Mouse (Mus musculus): Measurements from ENCODE around the gene Ing2.

Gene Ing2

DNA sequence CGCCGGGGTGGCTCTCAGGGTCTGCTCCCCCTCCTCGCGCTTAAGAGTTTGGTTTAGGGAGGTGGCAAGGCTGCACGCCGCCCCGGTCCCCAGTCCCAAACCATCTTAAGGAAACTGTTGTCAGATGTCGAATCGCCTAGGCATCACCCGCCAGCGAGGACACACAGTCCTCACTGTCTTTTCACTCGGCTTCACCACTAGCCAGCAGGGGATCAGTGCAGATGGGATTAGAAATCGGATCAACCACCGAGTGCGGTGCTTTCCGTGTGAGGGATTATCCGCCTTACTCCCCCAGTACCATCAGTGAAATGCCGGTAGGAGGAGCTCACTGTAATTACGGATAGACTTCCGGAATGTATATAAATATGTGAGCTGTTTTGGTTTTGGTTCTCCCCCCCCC is 430 bp upstream of the Ing2 start:
- peak; percentile 38 for DNase-seq (ENCODE audit: low read depth, low spot score)

DNA sequence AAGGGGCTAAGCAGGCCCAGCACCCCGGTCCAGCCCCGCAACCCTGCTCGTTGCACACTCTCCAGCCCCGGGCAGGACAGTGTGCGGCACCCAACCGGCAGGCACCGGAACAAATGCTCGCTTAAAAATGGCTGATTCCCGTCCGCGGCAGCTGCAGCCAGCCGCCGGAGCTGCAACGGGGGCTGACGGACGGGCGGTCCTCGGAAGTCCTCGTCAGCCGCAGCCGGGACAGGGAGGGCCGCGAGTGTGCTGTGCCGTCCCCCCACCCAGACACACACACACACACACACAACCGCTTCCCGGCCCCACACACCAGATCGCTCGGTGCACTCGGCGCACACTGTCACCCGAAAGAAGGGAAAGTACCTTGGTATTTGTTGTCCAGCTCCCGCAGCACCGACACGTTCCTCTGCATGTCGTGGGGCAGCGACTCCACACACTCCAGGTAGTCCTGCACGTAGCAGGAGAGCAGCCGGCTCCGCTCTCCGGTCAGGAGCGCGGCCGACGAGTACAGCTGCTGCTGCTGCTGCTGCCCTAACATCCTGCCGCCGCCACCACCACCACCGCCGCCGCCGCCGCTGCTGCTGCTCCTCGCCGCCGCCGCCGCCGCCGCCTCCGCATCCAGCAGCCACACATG is 1.1 kb downstream of the Ing2 start:
- peak; percentile 17 for DNase-seq (ENCODE audit: low read depth, low spot score)

DNA sequence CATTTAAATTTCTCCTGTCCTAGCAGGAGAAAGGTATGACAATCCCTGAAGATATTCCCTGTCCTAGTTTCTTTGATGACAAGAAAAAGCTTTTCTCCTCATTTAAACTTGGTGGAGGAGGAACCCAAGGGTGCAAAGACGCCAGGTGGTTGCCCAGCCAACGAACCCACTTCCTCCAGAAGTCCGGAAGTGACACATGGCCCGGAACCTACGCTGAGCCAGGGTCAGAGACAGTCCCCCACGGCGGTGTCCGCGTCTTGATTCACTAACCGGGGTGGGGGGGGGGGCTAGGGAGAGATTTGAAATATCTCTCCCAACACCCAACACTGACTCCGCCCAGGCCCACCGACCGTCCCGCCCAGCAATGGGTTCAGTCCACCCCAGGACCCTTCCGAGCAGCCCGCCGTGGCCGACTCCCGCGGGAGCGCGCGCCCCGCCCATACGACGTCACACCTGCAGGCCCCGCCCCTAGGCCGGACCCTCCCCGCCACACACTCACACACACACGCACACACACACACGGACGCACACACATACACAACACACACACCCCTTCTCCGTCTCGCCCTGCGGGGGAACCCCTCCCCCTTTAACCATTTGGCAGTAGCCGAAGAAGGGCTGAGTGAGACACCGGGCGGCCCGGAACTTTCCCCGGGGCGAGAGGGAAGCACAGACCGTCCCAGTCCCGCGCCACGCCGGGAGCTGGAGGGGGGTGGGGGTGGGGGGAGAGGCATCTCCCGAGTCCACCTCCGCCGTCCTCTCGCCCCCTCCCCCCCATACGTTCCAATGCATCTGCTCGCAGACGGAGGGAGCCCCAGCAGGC is 1.8 kb downstream of the Ing2 start:
- peak; percentile 54 for DNase-seq (ENCODE audit: low read depth, low spot score)

DNA sequence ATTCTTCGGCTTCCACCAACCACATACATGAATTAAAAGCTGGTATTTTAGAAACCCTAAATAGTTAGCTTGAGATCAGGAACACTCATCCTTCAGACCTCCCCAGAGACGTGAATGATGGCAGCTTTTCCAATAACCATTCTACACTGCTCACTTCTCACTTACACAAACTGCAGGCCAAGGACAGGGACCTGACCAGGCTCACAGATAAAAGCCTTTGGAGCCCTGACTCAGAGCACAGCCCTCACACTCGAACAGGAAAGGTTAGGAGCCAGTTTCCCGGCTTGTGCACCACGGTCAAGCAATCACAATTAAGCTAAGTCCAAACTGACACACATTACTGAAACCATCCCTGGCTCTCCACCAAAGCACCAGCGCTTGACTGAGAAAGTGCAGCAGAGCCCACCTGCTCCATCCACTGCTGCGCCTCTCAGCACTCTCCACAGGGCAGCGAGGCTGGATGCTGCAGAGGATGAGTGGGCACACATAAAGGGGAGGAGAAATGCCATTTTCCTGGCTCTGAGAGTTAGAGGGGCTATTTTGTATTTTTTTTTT is 11.0 kb downstream of the Ing2 start:
- no peak for DNase-seq (ENCODE audit: low read depth, low spot score)

DNA sequence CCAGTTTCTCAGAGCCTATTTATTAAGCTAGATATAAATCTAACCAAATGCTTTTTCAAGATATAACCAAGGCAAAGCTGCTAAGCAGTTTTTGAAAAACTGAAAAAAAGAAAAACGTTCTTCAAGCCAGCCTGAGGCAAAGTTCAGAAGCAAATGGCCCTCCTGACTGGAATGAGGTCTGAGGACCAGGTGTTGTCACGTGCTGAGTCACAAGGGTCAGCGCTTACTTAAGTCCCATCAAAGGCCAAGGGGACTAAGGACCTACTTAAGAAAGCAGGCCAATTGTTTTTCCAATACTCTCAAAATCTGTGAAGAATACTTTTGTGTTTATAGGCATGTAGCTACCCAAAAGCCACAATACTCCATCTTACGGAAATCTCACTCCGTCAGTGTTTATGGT is 12.2 kb downstream of the Ing2 start:
- no peak for DNase-seq (ENCODE audit: low read depth, low spot score)

DNA sequence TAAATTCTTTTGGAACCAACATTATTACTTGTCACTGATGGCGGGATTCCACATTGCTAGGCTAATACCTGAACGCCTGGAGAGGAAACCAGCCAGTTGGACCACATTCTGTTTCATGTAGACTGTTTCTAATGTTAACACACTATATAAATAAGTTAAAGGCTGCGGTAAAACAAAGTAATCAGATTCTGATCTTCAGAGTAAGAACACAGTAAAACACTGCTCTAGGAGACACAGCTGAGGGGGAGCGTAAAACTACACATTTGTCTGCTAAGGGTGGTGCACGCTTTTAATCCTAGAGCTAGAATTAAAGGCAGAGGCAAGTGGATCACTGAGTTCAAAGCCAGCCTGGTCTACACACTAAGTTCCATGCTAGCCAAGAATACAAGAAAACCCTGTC is 12.6 kb downstream of the Ing2 start:
- no peak for DNase-seq (ENCODE audit: low read depth, low spot score)

DNA sequence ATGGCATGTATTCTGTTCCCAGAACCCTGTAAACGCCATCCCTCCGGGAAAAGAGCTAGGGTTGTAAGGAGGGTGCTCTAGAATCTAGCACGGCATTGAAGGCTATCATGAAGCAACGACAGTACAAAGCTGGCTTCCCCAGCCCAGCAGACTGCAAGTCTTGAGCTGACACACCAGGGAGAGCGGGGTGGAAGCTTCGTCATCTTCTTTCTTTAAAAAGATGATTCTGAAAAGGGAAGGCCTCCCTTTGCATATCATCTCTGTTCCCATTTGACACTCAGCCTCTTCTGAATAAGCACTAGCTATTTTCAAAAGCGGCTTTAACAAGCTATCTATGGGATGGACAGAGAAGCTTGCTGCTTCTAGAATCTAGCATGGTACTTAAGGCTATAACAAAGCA is 15.0 kb downstream of the Ing2 start:
- no peak for DNase-seq (ENCODE audit: low read depth, low spot score)

DNA sequence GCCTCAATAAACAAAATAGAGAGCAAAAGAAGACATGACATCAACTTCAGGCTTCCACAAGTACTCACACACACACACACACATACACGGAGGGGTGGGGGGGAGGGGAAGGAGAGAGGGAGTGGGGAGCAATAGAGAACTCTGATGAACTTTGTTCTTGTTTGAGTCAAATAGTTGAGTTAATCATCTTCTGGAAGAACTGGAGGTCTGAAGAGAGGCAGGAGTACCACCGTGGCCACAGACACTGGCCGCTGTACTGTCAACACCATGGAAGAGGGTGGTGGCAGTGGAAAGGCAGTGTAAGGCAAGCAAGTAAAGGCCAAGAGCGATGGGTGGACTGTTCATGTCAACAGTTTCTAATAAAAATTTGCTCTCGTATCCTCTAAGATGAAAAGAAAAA is 15.9 kb downstream of the Ing2 start:
- DNase-seq (ENCODE audit: low read depth, low spot score): no peak

DNA sequence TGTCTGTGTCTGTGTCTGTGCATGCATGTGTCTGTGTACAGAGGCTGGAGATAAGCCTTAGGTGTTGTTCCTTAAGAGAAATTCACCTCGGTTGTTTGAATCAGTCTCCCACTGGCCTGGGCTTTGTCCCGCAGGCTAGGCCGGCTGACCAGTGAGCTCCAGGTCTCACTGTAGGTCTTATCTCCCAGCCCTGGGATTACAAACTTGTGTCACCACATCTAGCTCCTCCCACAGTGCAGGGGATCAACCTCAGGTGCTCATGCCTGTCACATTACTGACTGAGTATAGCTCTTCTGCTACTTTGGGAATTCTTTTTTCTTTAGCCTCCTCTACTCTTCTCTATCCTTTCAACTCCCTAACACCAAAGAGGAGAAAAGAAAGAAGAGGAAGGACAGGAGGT is 20.9 kb downstream of the Ing2 start:
- DNase-seq (ENCODE audit: low read depth, low spot score): no peak

DNA sequence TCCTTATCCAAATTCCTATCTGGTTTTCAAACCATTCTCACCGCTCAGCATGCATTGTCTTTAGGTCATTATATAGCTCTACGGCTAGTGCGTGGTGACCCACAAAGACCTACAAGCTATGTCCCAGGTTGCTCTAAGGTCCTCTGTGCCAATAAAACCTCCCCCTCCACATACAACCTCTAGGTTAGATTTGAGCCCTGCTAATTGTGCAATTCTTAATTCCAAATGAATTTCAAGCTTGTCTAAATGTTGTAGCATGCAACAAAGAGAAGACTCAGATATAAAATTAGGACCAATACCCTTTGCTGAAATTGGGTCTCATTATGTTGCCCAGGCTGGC is 22.6 kb downstream of the Ing2 start:
- DNase-seq (ENCODE audit: low read depth, low spot score): no peak

DNA sequence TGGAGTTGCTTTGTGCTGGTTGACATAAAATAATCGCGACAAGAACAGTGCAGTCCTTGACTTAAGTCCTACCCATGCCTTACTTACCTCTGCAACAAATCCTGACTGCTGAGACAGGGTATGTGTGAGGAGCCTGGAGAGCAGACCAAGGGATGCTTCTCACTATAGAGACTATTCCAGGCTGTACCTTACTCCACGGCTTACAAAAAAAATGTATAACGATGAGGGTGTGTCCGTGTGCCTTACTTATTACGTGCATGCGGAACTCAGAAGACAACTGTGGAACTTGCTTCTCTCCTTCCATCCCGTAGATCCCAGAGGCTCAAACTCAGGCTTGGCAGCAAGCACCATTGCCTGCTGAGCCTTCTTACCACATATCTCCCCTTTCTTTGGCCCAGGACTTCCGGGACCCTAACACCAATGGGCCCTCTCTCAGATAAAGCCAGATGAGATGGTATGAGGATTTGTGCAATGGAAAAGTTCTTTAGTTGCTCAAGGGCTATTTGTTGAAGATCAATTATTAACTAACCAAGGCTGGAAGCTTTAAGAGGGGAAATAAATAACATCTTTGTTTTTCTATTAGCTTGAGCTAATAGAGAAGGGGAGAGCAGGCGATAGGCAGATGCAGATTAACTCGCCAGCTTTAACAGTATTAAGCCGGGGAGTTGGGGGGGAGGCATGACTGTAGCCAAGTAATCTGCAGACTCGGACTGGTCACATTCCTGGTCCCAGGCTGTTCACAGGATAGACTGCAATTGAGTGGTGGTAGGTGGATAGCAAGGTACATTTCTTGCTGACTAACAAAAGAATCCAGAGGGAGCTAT is 23.2 kb downstream of the Ing2 start:
- DNase-seq (ENCODE audit: low read depth, low spot score): no peak

DNA sequence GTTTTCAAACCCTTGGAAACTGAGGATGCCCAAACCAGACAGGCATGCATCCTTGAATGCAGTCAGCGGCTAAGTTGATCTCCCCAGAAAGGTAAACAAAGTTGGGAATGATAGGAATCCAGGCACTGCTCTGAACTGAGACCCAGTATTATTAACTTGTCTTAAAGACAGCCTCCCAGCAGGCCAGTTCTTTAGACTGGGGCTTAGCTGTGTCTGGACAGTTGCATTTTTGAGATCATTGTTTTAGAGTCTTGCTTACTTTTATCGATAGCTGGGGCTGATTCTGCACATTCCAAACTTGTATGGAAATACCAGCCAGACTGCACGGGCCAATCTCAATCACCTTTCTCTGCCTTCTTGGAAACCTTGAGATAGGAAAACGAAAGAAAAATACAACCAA is 24.5 kb downstream of the Ing2 start:
- DNase-seq (ENCODE audit: low read depth, low spot score): no peak

DNA sequence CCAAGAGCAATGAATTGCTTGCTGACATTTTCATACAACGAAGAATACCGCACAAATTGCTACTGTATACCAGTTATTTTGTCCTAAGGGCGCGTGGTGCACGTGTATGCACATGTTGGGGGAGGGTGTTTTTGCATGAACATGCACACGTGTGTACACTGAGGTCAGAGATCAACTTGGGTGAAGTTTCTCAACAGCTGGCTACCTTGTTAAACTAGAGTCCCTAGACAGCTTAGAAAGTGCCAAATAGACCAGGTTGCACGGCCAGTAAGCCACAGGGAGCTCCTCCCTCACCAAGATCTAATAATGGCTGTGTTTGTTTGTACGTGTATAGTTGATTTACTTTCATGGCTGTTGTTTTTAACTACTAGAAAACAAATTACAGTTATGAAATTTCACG is 25.8 kb downstream of the Ing2 start:
- DNase-seq (ENCODE audit: low read depth, low spot score): no peak

DNA sequence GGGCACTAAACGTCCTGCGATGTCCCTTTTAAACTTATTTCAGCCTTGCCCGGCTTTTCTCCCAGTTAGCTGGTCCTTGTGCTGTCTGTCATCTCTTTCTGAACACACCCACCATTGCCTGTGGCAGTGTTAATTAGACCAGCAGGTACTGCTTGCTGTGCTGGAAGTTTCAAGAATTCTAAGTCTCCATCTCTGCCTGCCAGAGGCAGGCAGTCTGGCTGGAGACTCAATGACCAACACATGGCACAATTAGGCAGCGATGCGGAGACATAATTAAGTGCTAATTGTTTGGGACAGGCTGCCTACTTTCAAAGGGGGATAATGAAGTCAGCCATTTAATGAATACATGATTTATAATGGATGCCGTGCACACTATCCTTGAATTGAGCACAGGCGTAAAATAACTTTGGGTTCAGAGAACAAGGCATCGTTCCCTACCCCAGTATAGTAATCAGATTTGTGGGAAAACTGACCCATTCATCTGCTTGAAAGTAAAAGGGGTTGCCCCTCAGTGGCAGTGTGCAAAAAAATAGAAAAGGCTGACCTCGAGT is 32.8 kb downstream of the Ing2 start:
- DNase-seq (ENCODE audit: low read depth, low spot score): no peak

DNA sequence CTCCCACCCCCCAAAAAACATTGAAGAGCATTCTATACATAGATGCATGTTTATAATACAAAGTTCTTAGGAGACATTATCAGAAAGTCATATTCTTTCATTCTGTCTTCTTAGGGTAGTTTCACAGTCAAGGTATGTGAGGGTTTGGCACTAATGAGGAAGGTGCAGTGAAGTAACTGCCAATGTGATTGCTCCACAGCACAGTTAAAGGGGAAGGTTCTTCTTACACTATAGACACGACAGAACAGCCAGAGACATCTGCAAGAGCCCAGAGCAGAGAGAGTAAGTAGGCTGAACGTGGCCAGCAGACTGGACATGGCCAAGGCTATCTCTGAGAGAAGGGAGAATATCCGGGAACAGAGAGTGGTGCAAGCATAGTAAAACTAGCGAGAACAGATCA is 38.2 kb downstream of the Ing2 start:
- no peak for DNase-seq (ENCODE audit: low read depth, low spot score)

DNA sequence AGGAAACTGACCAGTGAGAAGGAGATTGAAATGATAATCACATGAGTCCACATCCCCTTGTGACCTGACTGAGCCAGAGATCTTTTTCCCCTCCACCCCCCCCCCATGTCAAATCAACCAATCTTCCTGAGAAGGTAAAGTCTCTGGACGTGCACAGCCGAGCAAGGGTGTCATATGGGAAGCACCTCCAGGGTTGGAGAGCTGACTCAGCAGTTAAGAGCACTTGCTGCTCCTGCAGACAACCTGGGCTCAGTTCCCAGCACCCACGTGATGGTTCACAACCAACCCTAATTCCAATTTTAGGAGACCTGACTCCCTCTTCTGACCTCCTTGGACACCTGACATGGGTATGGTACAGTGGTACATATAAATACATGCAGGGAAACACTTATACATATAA is 39.3 kb downstream of the Ing2 start:
- DNase-seq (ENCODE audit: low read depth, low spot score): no peak

DNA sequence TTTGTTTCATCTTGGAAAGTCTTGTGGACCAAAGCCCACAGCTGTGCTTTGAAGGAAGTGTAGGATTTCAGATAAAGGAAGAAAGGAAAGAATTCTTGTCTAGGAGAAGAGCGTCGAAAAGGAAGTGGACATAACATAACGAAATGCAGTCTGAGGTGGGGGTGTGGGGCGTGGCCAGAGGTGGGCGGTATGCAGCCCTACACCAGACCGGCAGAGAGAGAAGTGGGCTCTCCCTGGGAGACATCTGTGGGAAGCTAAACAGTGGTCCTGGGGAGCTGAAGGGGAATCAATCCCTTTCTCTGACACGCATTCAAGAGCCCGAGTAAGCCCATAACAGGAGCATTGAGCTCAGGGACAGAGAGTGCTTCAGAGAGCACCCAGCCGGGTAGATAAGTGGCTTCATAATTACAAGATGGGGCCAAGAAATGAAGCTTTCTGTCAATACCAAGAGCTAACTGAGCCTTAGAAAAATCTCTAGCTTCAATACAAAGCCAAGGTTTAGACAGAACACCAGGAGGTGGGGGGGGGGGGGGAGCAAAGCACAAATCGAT is 40.5 kb downstream of the Ing2 start:
- no peak for DNase-seq (ENCODE audit: low read depth, low spot score)

DNA sequence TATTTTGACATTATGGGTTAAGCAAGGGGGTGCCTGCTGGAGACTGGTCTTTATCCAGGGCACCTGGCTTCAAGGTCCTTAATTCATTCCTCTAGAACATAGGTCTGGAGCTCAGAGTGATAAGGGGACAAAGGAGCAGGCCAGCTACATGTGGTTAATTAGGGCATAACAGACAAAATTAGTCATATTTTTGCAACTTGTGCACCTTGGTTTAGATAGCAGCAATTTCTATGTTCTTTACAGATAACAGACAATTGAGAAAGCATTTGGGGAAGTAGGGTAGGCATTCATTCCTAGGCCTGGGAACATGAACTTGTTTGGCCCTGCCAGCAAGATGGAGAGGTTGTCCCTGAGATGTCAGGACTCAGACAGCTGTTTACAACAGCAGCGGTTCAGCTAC is 54.2 kb downstream of the Ing2 start:
- no peak for DNase-seq (ENCODE audit: low read depth, low spot score)

Measured in c-Kit-negative CD71-positive TER-119-positive erythroid progenitor cells, embryonic 14.5 days (primary cell).